Mouse (Mus musculus) CD8-positive naive resting alpha-beta T cell, adult 2 months (primary cell): ENCODE measurements around the gene Ang6.
"Not testable (repeated sequence)": the region's sequence is repeated elsewhere in the genome, so short reads cannot be mapped to it uniquely, and the experiment has no call there.

Experiments used
- DNase-seq, 2 experiments: peaks; one replicate each; pipeline ENCODE4 v3.0.0; 2022; ENCODE audit warnings: low read depth in 2 of 2, low spot score in 2 of 2

Ang6 gene

DNA sequence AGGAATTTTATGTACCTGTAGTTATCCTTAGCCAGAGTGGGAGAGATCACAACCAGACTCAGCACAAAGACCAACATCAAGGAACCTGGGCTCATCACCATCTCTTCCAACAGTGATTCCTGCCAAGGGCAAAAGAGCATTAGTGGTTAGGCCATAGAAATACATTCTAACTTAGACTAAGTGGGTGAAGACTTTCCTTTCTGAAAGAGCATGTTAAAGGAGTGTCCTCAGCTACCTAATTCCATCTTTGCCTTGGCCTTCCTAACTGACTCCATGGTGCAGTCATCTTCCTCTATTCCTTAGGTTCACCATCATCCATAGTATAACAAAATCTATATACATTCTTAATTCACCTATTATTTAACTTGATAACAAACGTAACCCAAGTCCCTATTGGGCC lies at the start of gene Ang6:
Gene Ang6 (minus strand): TSS at position 101 of the 400 bp plus-strand sequence.
- no peak for DNase-seq

DNA sequence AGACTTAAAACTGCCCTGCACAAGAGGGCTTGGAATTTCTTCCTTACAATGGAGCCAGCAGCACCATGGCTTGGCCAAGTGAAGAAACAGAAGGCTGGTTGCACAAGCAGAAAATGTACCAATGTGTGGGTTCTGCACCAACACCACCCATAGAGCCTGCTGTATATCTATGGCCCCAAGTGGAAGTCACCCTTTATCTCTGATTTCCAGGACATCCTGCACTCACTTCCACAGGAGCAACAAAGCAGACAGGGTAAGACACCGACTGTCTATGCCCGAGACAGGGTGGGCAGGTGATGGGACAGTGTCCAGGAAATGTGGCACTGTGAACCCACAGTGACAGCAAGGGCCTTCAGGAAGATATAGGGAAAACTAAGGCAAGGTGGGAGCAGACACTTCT lies 44.5 kb upstream of the Ang6 start:
- DNase-seq: not testable (repeated sequence)

- not testable (repeated sequence) for DNase-seq
Observed at GRCm38 (mm10) chr14:44031828-44032227, 29.8 kb upstream of the Ang6 start.

- not testable (repeated sequence) for DNase-seq
Observed at GRCm38 (mm10) chr14:44009686-44010085, 7.6 kb upstream of the Ang6 start.

- not testable (repeated sequence) for DNase-seq
Observed at GRCm38 (mm10) chr14:44008021-44008420, 6.0 kb upstream of the Ang6 start.

DNA sequence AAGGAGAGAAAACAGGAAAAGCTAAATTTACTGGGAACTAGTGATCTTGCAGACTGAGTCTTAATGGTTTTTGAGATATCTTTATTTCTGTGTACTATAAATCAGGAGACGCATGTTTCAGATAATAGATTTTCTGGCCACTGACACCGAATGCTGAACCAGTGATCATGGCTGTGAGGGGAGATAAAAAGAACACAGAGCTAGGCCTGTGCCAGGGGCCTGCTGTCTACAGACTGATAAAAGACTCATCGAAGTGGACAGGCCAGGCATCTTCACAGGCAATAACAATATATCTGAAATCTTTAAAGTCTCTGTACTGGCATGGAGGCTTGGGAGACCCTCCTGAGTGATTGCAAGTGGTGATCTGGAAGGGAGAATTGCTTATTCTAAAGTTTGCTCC lies 469 bp downstream of the Ang6 start:
- DNase-seq: no peak

- DNase-seq: not testable (repeated sequence)
Observed at GRCm38 (mm10) chr14:43998455-43999000, 3.5 kb downstream of the Ang6 start.

- DNase-seq: peak in 1 of 2 experiments; percentile 3
Observed at GRCm38 (mm10) chr14:43987404-43987803, 14.7 kb downstream of the Ang6 start.

DNA sequence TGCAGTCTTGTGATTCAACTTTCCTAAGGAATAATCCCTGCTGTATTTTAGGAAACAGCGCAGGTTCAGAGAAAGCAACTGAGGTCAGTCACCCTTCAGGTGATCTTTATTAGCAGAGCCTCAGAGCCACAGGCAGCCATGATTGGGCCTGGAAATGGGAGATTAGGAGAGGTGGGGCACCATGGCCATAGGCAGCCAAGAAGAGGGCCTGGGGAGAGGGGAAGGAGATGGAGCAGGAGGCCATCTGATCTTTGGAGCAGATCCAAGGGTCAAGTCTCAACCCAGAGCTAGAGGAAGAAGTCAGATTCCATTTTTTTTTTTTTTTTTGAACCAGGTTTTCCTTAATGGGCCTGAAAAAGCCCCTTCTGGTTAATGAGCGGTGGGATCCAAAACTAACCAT lies 15.9 kb downstream of the Ang6 start:
- DNase-seq: no peak

DNA sequence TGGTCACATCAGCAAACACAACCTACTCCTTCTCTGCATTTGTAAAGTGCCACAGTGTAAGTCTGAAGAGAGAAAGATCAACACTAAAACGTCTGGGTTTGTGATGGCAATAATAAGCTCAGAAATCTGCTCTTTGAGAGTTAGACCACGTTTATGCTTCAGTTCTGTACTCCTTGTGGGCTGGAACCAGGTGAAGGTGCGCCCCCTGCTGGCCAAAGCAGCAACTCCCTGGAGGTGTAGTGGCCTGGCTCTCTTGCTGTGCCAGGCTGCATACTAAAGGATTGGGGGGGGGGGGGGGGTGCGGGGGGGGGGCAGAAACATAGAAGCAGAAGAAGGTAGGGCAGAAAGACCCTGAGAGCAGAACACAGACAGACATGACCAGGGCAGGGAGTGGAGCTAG lies 18.2 kb downstream of the Ang6 start:
- no peak for DNase-seq

GRCm38 (mm10) chr14:43983454-43983853 lies 18.6 kb downstream of the Ang6 start:
- DNase-seq: no peak

DNA sequence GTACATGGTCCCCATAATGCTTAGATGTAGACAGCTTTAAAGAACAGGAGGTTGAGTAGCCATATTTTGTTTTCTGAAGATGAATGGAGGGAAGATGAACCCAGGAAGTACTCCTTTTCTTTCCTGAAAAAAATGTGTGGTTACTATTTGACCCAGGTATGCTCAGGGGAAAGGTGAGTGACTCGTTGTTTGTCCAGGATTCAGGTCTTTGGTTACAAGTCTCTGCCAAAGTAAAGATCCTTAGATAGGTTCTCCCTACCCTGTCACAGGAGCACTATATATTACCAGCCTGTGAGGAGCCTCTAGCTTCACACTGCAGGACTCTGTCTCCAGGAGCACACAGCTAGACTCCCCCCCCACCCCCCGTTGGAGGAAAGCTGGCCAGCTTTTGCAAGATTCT lies 45.3 kb downstream of the Ang6 start, which contains the start of gene Ang5:
Gene Ang5 (plus strand): TSS at position 301 of the 400 bp plus-strand sequence.
- DNase-seq: not testable (repeated sequence)

- not testable (repeated sequence) for DNase-seq
Observed at GRCm38 (mm10) chr14:43955074-43955473, 47.0 kb downstream of the Ang6 start.

DNA sequence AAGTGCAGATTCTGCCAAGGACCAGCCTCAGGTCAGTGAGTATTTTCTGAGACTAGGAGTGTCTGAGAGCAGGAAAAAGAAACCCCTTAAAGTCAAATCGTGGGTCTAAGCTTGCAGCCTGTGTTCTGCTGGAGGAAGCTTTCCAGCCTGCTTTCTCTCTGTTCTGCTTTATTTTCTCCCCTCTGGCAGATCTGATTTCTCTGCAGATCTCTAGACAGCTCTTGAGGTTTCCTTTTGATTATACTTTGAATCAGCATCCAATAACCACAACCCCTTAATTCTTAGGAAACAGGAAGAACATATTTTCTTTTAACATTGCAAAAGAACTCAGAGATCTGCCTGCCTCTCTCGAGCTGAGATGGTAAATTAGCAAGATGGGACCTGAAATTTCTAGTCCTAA lies 48.7 kb downstream of the Ang6 start:
- DNase-seq: not testable (repeated sequence)
